Mouse (Mus musculus) stomach, postnatal 0 days (tissue): ENCODE measurements at regions not wholly inside any gene's neighbourhood (a gene's known extent, or its start where the extent isn't known, plus 50 kb on each side); places are given as distances from the start of the nearest gene placed in this dataset.

Experiments used
- ATAC-seq: fragments of 200-750 bp; cut with Nextera tagmentation; 2 replicates; pipeline ENCODE4 v1.8.0; 2017; ENCODE audit not compliant: low FRiP score, low TSS enrichment
- DNase-seq: peaks from one replicate; pipeline ENCODE4 v3.0.0-alpha.2; 2016; ENCODE audit warnings: low spot score
- H3K27ac ChIP-seq: fragments of 300-500 bp; sonication (generic); replicated peaks from 2 replicates; pipeline ENCODE4 v1.5.1; 2014; ENCODE audit warnings: mild to moderate bottlenecking, control low read depth
- H3K27me3 ChIP-seq: fragments of 300-500 bp; sonication (generic); 2 replicates; pipeline ENCODE4 v1.6.1; 2014; ENCODE audit warnings: low read length; ENCODE audit not compliant: control insufficient read depth, insufficient read depth
- H3K36me3 ChIP-seq: fragments of 300-500 bp; sonication (generic); 2 replicates; pipeline ENCODE4 v1.6.1; 2014; ENCODE audit warnings: low read length, mixed read lengths; ENCODE audit not compliant: control insufficient read depth, insufficient read depth
- H3K4me1 ChIP-seq: fragments of 300-500 bp; sonication (generic); replicated peaks from 2 replicates; pipeline ENCODE4 v1.6.1; 2014; ENCODE audit warnings: antibody characterized with exemption; ENCODE audit not compliant: control insufficient read depth, insufficient read depth
- H3K4me2 ChIP-seq: fragments of 300-500 bp; sonication (generic); replicated peaks from 2 replicates; pipeline ENCODE4 v1.6.1; 2014; ENCODE audit warnings: low read depth, mild to moderate bottlenecking, control low read depth, moderate library complexity
- H3K4me3 ChIP-seq: fragments of 300-500 bp; sonication (generic); 2 replicates; pipeline ENCODE4 v1.5.1; 2014; ENCODE audit warnings: low read depth, low read length, control low read depth
- H3K9ac ChIP-seq: fragments of 300-500 bp; sonication (generic); 2 replicates; pipeline ENCODE4 v1.6.1; 2014; ENCODE audit warnings: mild to moderate bottlenecking, low read length, control low read depth, mixed read lengths
- H3K9me3 ChIP-seq: fragments of 300-500 bp; sonication (generic); 2 replicates; pipeline ENCODE4 v1.6.1; 2016; ENCODE audit warnings: low read length; ENCODE audit not compliant: control insufficient read depth
- CTCF ChIP-seq: IDR thresholded peaks from 2 replicates; pipeline ENCODE4 v1.5.1; 2016; ENCODE audit warnings: antibody characterized with exemption, low read depth, mild to moderate bottlenecking, moderate library complexity
- EP300 ChIP-seq: optimal IDR thresholded peaks from 2 replicates; pipeline ENCODE3; 2016; ENCODE audit warnings: antibody characterized with exemption
- WGBS: fragments of 180-500 bp; shearing (Covaris S2); extraction: QIAGEN DNeasy Blood & Tissue Kit; methylation state at CpG from one replicate; pipeline ENCODE4 v1.1.7; 2014; 5-methylcytosine and 5-hydroxymethylcytosine counted together

DNA sequence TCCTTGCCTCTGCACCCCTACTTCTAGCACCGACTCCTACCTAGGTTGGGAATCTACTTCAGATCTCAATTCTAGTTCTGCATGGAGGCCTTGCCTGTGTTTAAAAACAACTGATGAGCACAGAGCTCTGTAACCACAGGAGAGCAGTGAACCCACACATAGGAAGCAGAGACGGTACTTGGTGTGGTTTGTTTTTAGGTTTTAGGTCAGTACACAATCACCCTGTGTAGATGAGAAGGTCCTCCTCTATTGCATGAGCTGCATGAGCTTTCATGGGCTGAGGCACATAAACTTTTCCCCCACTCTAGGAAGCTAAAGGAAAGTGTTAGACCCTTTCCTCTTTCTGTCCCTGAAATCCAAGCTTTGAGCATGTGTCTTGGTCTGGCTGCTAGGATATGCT lies 390.4 kb upstream of the Nrp1 start:
- Histone ChIP-seq H3K4me1 (no peaks in the 10 kb centered on the region), H3K4me3 (no peak overlapping the region), H3K27ac (no peak overlapping the region), H3K4me2 (no peak overlapping the region), H3K9ac (no peak overlapping the region), H3K27me3 (no peaks in the 10 kb centered on the region), H3K9me3 (no peaks in the 10 kb centered on the region), H3K36me3 (no peaks in the 10 kb centered on the region)
- TF ChIP-seq EP300 (no peak), CTCF (no peak)
- ATAC-seq, result no peak
- DNase-seq, result no peak
- 86% methylated on average over 2 of the region's 2 CpGs for WGBS

DNA sequence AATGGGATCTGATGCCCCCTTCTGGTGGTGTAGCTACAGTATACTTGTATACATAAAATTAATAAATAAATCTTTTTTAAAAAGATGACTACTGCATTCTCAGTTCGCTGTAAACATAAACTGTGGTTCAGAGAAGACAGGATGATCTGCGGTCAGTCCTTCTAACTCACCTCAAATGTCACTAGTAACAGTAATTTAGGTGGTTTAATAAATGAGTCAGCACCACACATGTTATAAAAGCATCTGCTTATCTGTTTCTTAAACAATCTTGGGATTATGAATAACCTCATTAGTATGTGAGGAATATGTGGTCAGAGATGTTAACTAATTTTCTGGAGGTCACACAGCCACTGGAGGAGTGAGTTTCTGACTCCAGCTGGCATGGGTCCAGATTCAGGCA lies 385.2 kb upstream of the Nrp1 start:
- no peak for DNase-seq
- H3K4me3 ChIP-seq, result no peak overlapping the region
- no peak for ATAC-seq
- TF ChIP-seq CTCF (no peak), EP300 (no peak)
- no peak overlapping the region for H3K4me2 ChIP-seq
- no peaks in the 10 kb centered on the region for H3K36me3 ChIP-seq
- no peaks in the 10 kb centered on the region for H3K4me1 ChIP-seq
- H3K9ac ChIP-seq, result no peak overlapping the region
- no peaks in the 10 kb centered on the region for H3K9me3 ChIP-seq
- H3K27me3 ChIP-seq, result no peaks in the 10 kb centered on the region
- WGBS, result 91% methylated on average over 2 of the region's 2 CpGs
- no peak overlapping the region for H3K27ac ChIP-seq

DNA sequence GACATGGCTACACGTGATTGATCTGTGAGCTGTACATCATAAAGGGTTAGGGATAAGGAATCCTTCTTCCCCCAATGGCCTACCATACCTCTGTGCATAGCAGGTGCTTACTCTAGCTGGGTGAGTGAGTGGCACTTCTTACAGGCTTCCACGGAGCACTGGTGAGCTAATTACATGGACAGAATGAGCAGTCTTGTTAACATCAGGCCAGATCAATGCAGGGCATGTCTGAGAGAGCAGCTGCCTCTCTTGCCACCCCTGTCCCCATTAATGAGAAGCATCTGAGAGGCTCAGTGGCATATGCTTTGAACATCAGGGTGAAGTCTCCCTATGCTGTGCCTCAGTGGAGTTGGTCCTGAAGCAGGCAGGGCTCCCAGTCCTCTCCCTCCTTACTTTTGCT lies 380.7 kb upstream of the Nrp1 start:
- no peak for ATAC-seq
- WGBS, result 69% methylated on average over 2 of the region's 2 CpGs
- no peaks in the 10 kb centered on the region for H3K4me1 ChIP-seq
- H3K36me3 ChIP-seq, result no peaks in the 10 kb centered on the region
- DNase-seq, result no peak
- TF ChIP-seq EP300 (no peak), CTCF (no peak)
- no peak overlapping the region for H3K4me3 ChIP-seq
- no peak overlapping the region for H3K9ac ChIP-seq
- no peaks in the 10 kb centered on the region for H3K27me3 ChIP-seq
- no peak overlapping the region for H3K4me2 ChIP-seq
- no peaks in the 10 kb centered on the region for H3K9me3 ChIP-seq
- H3K27ac ChIP-seq, result no peak overlapping the region

DNA sequence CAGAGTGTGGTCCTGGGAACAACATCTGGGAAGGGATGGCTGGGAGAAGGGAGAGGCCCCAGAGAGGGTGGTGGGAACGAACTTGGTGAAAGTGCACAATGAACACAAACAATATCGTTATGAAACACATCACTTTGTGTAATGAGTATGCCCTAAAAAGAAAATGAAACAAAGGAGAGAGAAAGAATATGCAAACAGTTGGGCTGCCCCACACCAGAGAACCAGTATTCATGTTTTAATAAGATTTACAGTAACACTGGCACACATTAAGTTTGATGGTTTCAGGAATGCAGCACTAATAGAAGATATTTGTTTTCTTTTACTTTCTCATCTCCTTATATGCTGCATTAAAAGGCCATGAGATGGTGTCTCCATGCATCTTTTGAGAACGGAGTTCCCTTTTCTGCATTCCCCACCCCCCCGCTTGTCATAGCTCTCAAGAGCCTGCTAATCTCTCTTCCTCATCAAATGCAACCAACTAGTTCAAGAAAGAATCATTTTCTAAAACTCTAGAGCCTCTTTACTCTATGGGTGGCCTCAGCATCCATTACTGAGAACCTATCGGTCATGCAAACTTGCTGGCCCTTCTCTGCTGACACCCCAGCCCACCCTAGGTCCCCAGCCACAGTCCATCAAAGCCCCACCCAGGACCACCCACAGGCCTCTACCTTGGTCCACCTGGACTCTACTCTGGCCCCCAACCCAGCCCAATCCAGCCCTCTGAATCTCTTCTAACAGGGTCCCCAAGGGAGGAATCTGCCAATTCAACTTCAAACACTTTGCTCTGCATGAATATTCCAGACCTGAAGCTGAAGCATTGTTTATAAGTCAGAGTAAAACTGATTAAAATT lies 379.0 kb upstream of the Nrp1 start:
- no peak overlapping the region for H3K27ac ChIP-seq
- H3K36me3 ChIP-seq, result no peaks in the 10 kb centered on the region
- H3K4me1 ChIP-seq, result no peaks in the 10 kb centered on the region
- ATAC-seq, result no peak
- TF ChIP-seq EP300 (no peak), CTCF (no peak)
- no peak overlapping the region for H3K4me2 ChIP-seq
- H3K9me3 ChIP-seq, result no peaks in the 10 kb centered on the region
- no peak overlapping the region for H3K9ac ChIP-seq
- H3K4me3 ChIP-seq, result no peak overlapping the region
- 70% methylated on average over 5 of the region's 5 CpGs for WGBS
- no peaks in the 10 kb centered on the region for H3K27me3 ChIP-seq
- DNase-seq, result no peak

DNA sequence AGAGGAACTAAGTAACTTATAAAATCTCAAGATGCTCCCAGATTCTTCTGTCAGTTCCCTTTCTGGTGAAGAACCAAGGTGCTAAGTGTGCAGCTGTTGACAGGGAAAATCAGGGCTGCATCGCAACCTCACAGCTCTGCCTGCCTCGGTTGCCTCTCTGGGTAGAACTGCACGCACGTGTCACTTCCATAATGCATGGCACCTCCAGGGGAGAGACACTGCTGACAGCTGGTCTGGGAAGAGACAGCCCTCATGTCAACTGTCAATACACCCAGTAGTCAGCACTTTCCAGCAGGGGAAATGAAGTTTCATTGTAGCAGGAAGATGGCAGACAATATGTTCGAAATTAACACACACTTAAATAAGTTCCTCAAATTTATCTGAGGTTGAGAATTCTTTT lies 376.2 kb upstream of the Nrp1 start:
- no peak overlapping the region for H3K4me2 ChIP-seq

DNA sequence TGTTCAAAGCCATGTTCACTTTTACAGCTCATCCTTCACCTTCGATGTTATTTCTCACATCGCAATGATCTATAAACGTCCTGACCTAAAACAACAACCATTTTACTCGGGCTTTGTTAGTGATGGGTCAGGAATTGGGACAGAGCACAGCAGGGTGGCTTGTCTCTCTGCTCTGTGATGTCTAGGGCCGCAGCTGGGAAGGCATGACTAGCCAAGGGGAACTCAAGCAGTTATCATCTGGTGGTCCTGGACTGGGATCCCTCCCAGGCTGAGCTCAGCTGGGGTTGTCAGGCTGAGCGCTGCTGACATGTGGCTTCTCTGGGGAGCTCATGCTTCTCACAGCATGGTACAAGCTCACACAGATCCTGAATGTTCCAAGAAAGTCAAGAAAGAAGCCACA lies 372.8 kb upstream of the Nrp1 start:
- no peak for DNase-seq

More for the DNA sequence above, 376.2 kb upstream of the Nrp1 start:
- 87% methylated on average over 5 of the region's 5 CpGs for WGBS
- no peaks in the 10 kb centered on the region for H3K27me3 ChIP-seq
- DNase-seq (no peak), ATAC-seq (no peak)
- no peak overlapping the region for H3K9ac ChIP-seq
- H3K4me1 ChIP-seq, result no peaks in the 10 kb centered on the region
- no peaks in the 10 kb centered on the region for H3K9me3 ChIP-seq
- no peak overlapping the region for H3K4me3 ChIP-seq
- no peak overlapping the region for H3K27ac ChIP-seq
- TF ChIP-seq EP300 (no peak), CTCF (no peak)
- H3K36me3 ChIP-seq, result no peaks in the 10 kb centered on the region

More for the DNA sequence above, 372.8 kb upstream of the Nrp1 start:
- H3K9ac ChIP-seq, result no peak overlapping the region
- H3K27me3 ChIP-seq, result no peaks in the 10 kb centered on the region
- no peaks in the 10 kb centered on the region for H3K4me1 ChIP-seq
- no peak overlapping the region for H3K4me2 ChIP-seq
- no peak for ATAC-seq
- no peaks in the 10 kb centered on the region for H3K9me3 ChIP-seq
- no peak overlapping the region for H3K27ac ChIP-seq
- no peaks in the 10 kb centered on the region for H3K36me3 ChIP-seq
- no peak for TF ChIP-seq EP300
- no peak for TF ChIP-seq CTCF
- H3K4me3 ChIP-seq, result no peak overlapping the region
- 86% methylated on average over 6 of the region's 6 CpGs for WGBS
